Mouse (Mus musculus): ENCODE data around the gene Hcrt. TPM values are rescaled to one million over a fixed set of nuclear protein-coding genes. Genes with fewer than 3 reads are reported as not detected.

The Hcrt gene
- polyA plus RNA-seq, 1 experiment from 2014 or later: not detected

- Histone ChIP-seq H3K9ac (ENCODE audit: low read depth, low read length) (peak within 1 kb of the TSS; percentile 58), H3K4me3 (replicated peaks; ENCODE audit: low read depth, low read length) (peak within 1 kb of the TSS; percentile 73), H3K27ac (no peak within 1 kb of the TSS), H3K36me3 (ENCODE audit: insufficient read depth, low read length) (0 out of 2 replicates have a peak, but pooled peaks cover 4% of the 10 kb centered on the region), H3K9me3 (replicated peaks; ENCODE audit: low read length) (no peaks in the 10 kb centered on the region), H3K27me3 (ENCODE audit: insufficient read depth, low read length) (no peaks in the 10 kb centered on the region), H3K4me1 (replicated peaks; ENCODE audit: insufficient read depth, low read length) (0 out of 2 replicates have a peak, but pooled peaks cover 5% of the 10 kb centered on the region), H3K4me2 (ENCODE audit: low read length) (peak within 1 kb of the TSS; percentile 64)
- ATAC-seq (replicated peaks; ENCODE audit: low FRiP score, low read depth) (peak; percentile 21; the same call in 1 of the 2 replicates), DNase-seq (ENCODE audit: low spot score) (peak; percentile 85)
- no peak for TF ChIP-seq CTCF (IDR thresholded peaks at IDR 0.05; ENCODE audit: low read depth)
- 13% methylated on average over 17 of the region's 17 CpGs for WGBS
Observed at GRCm38 (mm10) chr11:100770646-100771408, 8.1 kb upstream of the Hcrt start, which contains the start of gene Ghdc. Gene Ghdc, minus strand, starts transcription at chr11:100770957.

GRCm38 (mm10) chr11:100769980-100770379 lies 7.2 kb upstream of the Hcrt start:
- DNase-seq (ENCODE audit: low spot score) (no peak), ATAC-seq (replicated peaks; ENCODE audit: low FRiP score, low read depth) (no peak)
- no peak for TF ChIP-seq CTCF (IDR thresholded peaks at IDR 0.05; ENCODE audit: low read depth)
- no peak overlapping the region for H3K27ac ChIP-seq
- H3K36me3 ChIP-seq (ENCODE audit: insufficient read depth, low read length): 0 out of 2 replicates have a peak, but pooled peaks cover 4% of the 10 kb centered on the region
- H3K27me3 ChIP-seq (ENCODE audit: insufficient read depth, low read length): no peaks in the 10 kb centered on the region
- 0 out of 2 replicates have a peak overlapping the region, but pooled peaks have one; percentile 2 for H3K9ac ChIP-seq (ENCODE audit: low read depth, low read length)
- no peaks in the 10 kb centered on the region for H3K9me3 ChIP-seq (replicated peaks; ENCODE audit: low read length)
- 54% methylated on average over 6 of the region's 6 CpGs for WGBS
- H3K4me3 ChIP-seq (replicated peaks; ENCODE audit: low read depth, low read length): 0 out of 2 replicates have a peak overlapping the region, but pooled peaks have one; percentile 73
- H3K4me1 ChIP-seq (replicated peaks; ENCODE audit: insufficient read depth, low read length): 0 out of 2 replicates have a peak, but pooled peaks cover 5% of the 10 kb centered on the region
- peak overlapping the region; percentile 64 for H3K4me2 ChIP-seq (ENCODE audit: low read length)

GRCm38 (mm10) chr11:100767871-100768270 lies 5.1 kb upstream of the Hcrt start:
- ATAC-seq (replicated peaks; ENCODE audit: low FRiP score, low read depth) (no peak), DNase-seq (ENCODE audit: low spot score) (no peak)
- TF ChIP-seq CTCF (IDR thresholded peaks at IDR 0.05; ENCODE audit: low read depth): no peak
- H3K4me1 ChIP-seq (replicated peaks; ENCODE audit: insufficient read depth, low read length): 0 out of 2 replicates have a peak, but pooled peaks cover 5% of the 10 kb centered on the region
- no peak overlapping the region for H3K4me3 ChIP-seq (replicated peaks; ENCODE audit: low read depth, low read length)
- H3K9me3 ChIP-seq (replicated peaks; ENCODE audit: low read length): no peaks in the 10 kb centered on the region
- no peak overlapping the region for H3K4me2 ChIP-seq (ENCODE audit: low read length)
- no peak overlapping the region for H3K9ac ChIP-seq (ENCODE audit: low read depth, low read length)
- no peaks in the 10 kb centered on the region for H3K27me3 ChIP-seq (ENCODE audit: insufficient read depth, low read length)
- 0 out of 2 replicates have a peak, but pooled peaks cover 4% of the 10 kb centered on the region for H3K36me3 ChIP-seq (ENCODE audit: insufficient read depth, low read length)
- H3K27ac ChIP-seq: no peak overlapping the region
- WGBS: 89% methylated on average over 5 of the region's 5 CpGs

- DNase-seq (ENCODE audit: low spot score) (no peak), ATAC-seq (replicated peaks; ENCODE audit: low FRiP score, low read depth) (no peak)
- Histone ChIP-seq H3K36me3 (ENCODE audit: insufficient read depth, low read length) (0 out of 2 replicates have a peak, but pooled peaks cover 4% of the 10 kb centered on the region), H3K4me3 (replicated peaks; ENCODE audit: low read depth, low read length) (no peak overlapping the region), H3K9me3 (replicated peaks; ENCODE audit: low read length) (no peaks in the 10 kb centered on the region), H3K9ac (ENCODE audit: low read depth, low read length) (no peak overlapping the region), H3K4me1 (replicated peaks; ENCODE audit: insufficient read depth, low read length) (0 out of 2 replicates have a peak, but pooled peaks cover 5% of the 10 kb centered on the region), H3K27me3 (ENCODE audit: insufficient read depth, low read length) (no peaks in the 10 kb centered on the region), H3K27ac (no peak overlapping the region), H3K4me2 (ENCODE audit: low read length) (no peak overlapping the region)
- TF ChIP-seq CTCF (IDR thresholded peaks at IDR 0.05; ENCODE audit: low read depth): no peak
- 81% methylated on average over 9 of the region's 9 CpGs for WGBS
Observed at GRCm38 (mm10) chr11:100766726-100767125, 4.0 kb upstream of the Hcrt start.

GRCm38 (mm10) chr11:100761547-100762045 lies 1.1 kb downstream of the Hcrt start:
- peak; percentile 74; the same call in 1 of the 2 replicates for ATAC-seq (replicated peaks; ENCODE audit: low FRiP score, low read depth)
- Histone ChIP-seq H3K4me1 (replicated peaks; ENCODE audit: insufficient read depth, low read length) (peaks cover 7% of the 10 kb centered on the region; the same call in 1 of the 2 replicates), H3K27ac (no peak overlapping the region), H3K4me3 (replicated peaks; ENCODE audit: low read depth, low read length) (peak overlapping the region; percentile 33), H3K4me2 (ENCODE audit: low read length) (peak overlapping the region; percentile 61), H3K9me3 (replicated peaks; ENCODE audit: low read length) (no peaks in the 10 kb centered on the region), H3K27me3 (ENCODE audit: insufficient read depth, low read length) (peaks cover 8% of the 10 kb centered on the region), H3K36me3 (ENCODE audit: insufficient read depth, low read length) (0 out of 2 replicates have a peak, but pooled peaks cover 1% of the 10 kb centered on the region), H3K9ac (ENCODE audit: low read depth, low read length) (no peak overlapping the region)
- under 1% methylated on average over 27 of the region's 27 CpGs for WGBS
- TF ChIP-seq CTCF (IDR thresholded peaks at IDR 0.05; ENCODE audit: low read depth): peak; percentile 80
- peak; percentile 92 for DNase-seq (ENCODE audit: low spot score)

- peak within 1 kb of the TSS; percentile 48 for H3K4me2 ChIP-seq (ENCODE audit: low read length)
- ATAC-seq (replicated peaks; ENCODE audit: low FRiP score, low read depth) (no peak; the same call in 1 of the 2 replicates), DNase-seq (ENCODE audit: low spot score) (peak; percentile 37)
- H3K27me3 ChIP-seq (ENCODE audit: insufficient read depth, low read length): peaks cover 8% of the 10 kb centered on the region
- 2% methylated on average over 40 of the region's 51 CpGs for WGBS
- H3K4me3 ChIP-seq (replicated peaks; ENCODE audit: low read depth, low read length): peak within 1 kb of the TSS; percentile 15
- H3K4me1 ChIP-seq (replicated peaks; ENCODE audit: insufficient read depth, low read length): peaks cover 7% of the 10 kb centered on the region; the same call in 1 of the 2 replicates
- H3K9me3 ChIP-seq (replicated peaks; ENCODE audit: low read length): no peaks in the 10 kb centered on the region
- no peak within 1 kb of the TSS for H3K9ac ChIP-seq (ENCODE audit: low read depth, low read length)
- no peak within 1 kb of the TSS for H3K27ac ChIP-seq
- TF ChIP-seq CTCF (IDR thresholded peaks at IDR 0.05; ENCODE audit: low read depth): peak; percentile 18; the same call in 1 of the 2 replicates
- H3K36me3 ChIP-seq (ENCODE audit: insufficient read depth, low read length): no peaks in the 10 kb centered on the region
Observed at GRCm38 (mm10) chr11:100759611-100760233, 3.0 kb downstream of the Hcrt start, which contains the start of gene Kcnh4. Gene Kcnh4, minus strand, starts transcription at chr11:100759942.
